Mouse (Mus musculus): ENCODE measurements around the gene Fbxl7.

Fbxl7 gene

DNA sequence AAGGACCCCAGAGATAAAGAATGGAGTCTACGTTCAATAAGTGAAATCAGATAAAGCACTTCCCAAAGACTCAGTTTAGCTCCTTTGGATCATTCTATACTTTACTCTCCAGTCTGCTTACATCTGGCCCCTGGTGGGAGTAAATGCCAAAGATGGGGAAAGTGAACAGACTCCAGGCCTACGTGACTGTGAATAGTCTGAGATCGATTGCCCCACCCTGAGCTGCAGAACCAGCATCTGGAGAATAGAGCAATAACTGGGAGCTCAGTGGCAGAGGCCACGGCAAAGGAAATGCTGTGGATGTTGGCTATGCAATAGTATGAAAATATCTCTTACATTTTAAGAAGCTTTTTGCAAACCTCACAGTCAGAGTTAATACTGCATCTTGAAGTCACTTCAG is 394.4 kb downstream of the Fbxl7 start:
- no peak for DNase-seq (ENCODE audit: extremely low spot score, low spot score)
